Mouse (Mus musculus) Patski (cell line): ENCODE measurements around the gene Vars2. TPM values are rescaled to one million over a fixed set of nuclear protein-coding genes. Genes with fewer than 3 reads are reported as not detected.

Experiments used
- ATAC-seq: fragments of 100-300 bp; one replicate; pipeline ENCODE4 v1.8.0; 2021
- CTCF ChIA-PET: fragments of 350-600 bp; sonication (Branson Sonifier 250); formaldehyde crosslinking; loops from one replicate; lab custom pipeline; 2022; ENCODE audit warnings: inconsistent platforms; lab: Charles Lee
- POLR2A ChIA-PET: fragments of 350-600 bp; sonication (Branson Sonifier 250); formaldehyde crosslinking; loops from one replicate; lab custom pipeline; 2022; ENCODE audit warnings: antibody characterized with exemption, inconsistent platforms; lab: Charles Lee
- DNase-seq: peaks from one replicate; pipeline ENCODE4 v3.0.0-alpha.2; 2011; ENCODE audit warnings: low read depth, low spot score
- H3K27me3 ChIP-seq: fragments of 371-371 bp; one replicate; pipeline ENCODE4 v1.5.1; 2021
- CTCF ChIP-seq: fragments of 100-300 bp; IDR thresholded peaks from one replicate; pipeline ENCODE4 v1.5.1; 2021
- in situ Hi-C: fragments of 300-500 bp; cut with MboI; formaldehyde crosslinking; loops from 3 replicates; pipeline ENCODE4 v1.11.1; 2018; ENCODE audit warnings: low pct_unique_long_range_greater_than_20kb, mixed read lengths
- polyA plus RNA-seq: library from polyadenylated mRNA; unstranded; gene quantifications from one replicate; pipeline ENCODE4 v1.2.3, GENCODE M21; 2021

Gene Vars2
- polyA plus RNA-seq, 1 experiment from 2014 or later = 34.4 TPM

- POLR2A ChIA-PET = interaction anchor here (0.7 to 1.3 kb wide), 5 partner anchors 12 to 41 kb away, joined by 3 to 4 read pairs (median 3); partner anchors contain the start of gene Vars2
- no peaks in the 10 kb centered on the region for H3K27me3 ChIP-seq
- in situ Hi-C loops = no loop called here
- CTCF ChIA-PET = interaction anchor here (1.4 to 1.8 kb wide), 3 partner anchors 25 to 29 kb away, joined by 3 to 7 read pairs (median 4); no protein-coding TSS in a partner anchor
- ATAC-seq (no peak), DNase-seq (no peak)
- no peak for TF ChIP-seq CTCF
Observed at GRCm38 (mm10) chr17:35696691-35697090, 29.3 kb upstream of the Vars2 start.

- ATAC-seq = no peak
- no peak for TF ChIP-seq CTCF
- DNase-seq = no peak
- in situ Hi-C loops = no loop called here
- ChIA-PET POLR2A (no interaction called here), CTCF (interaction anchor here (0.6 to 2.0 kb wide), 4 partner anchors 13 to 42 kb away, joined by 3 to 6 read pairs (median 4); no protein-coding TSS in a partner anchor)
- no peaks in the 10 kb centered on the region for H3K27me3 ChIP-seq
Observed at GRCm38 (mm10) chr17:35695289-35695688, 27.9 kb upstream of the Vars2 start.

GRCm38 (mm10) chr17:35693906-35694305 is 26.5 kb upstream of the Vars2 start:
- TF ChIP-seq CTCF = no peak
- ChIA-PET CTCF (interaction anchor here (2.0 to 2.4 kb wide), 2 partner anchors 13 to 32 kb away, joined by 6 to 14 read pairs; no protein-coding TSS in a partner anchor), POLR2A (interaction anchor here (0.9 to 1.2 kb wide), 2 partner anchors 11 to 12 kb away, joined by 4 read pairs; no protein-coding TSS in a partner anchor)
- in situ Hi-C loops = no loop called here
- no peak for DNase-seq
- no peak for ATAC-seq
- no peaks in the 10 kb centered on the region for H3K27me3 ChIP-seq

DNA sequence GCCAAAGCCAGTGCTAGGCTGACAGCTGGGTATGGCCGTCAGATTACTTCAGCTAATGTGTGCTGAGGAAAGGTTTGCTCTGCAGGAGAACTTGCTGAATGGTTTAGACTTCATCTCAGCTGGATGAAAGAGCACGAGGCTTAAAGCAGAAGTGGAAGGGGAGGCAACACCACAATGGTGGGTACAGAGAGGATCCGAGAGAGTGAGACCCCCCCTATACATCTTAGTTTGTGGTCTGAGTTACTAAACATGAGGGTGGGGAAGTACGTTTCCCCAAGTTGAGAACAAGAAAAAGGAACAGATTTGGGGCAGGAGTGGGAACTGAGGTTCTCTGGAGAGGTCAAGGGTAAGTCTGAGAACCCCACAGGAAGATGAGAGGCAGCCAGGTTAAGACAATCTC is 25.0 kb upstream of the Vars2 start:
- no peak for TF ChIP-seq CTCF
- ATAC-seq (no peak), DNase-seq (no peak)
- ChIA-PET POLR2A (interaction anchor here (0.6 to 1.2 kb wide), 4 partner anchors 9 to 313 kb away, joined by 3 to 7 read pairs (median 4); no protein-coding TSS in a partner anchor), CTCF (interaction anchor here (1.1 to 2.4 kb wide), 2 partner anchors 12 to 45 kb away, joined by 3 to 14 read pairs; no protein-coding TSS in a partner anchor)
- in situ Hi-C loops = no loop called here
- no peaks in the 10 kb centered on the region for H3K27me3 ChIP-seq

DNA sequence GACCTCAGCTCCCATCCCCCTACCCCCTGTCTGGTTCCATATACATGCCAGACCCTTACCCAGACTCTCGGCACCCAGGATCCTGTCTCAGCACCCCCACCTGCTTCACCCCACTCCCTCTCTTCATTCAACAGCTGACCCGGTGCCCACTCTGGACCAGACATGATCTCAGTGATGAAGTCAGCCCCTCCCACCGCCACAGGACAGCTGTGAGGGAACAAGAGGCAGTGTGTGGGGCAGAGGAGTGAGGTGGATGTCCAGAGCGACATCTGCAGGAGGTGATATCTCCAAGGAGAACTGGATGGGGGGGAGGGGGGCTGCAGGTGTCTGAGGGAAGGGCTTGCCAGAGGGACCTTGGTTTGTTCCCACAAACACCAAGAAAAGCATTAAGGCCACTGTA is 24.4 kb upstream of the Vars2 start:
- no peaks in the 10 kb centered on the region for H3K27me3 ChIP-seq
- no peak for DNase-seq
- in situ Hi-C loops = no loop called here
- POLR2A ChIA-PET = interaction anchor here (0.6 to 1.5 kb wide), 2 partner anchors 10 to 24 kb away, joined by 3 read pairs; no protein-coding TSS in a partner anchor
- no peak for TF ChIP-seq CTCF
- CTCF ChIA-PET = interaction anchor here (1.1 to 2.4 kb wide), 2 partner anchors 11 to 45 kb away, joined by 3 to 14 read pairs; no protein-coding TSS in a partner anchor
- ATAC-seq = no peak

DNA sequence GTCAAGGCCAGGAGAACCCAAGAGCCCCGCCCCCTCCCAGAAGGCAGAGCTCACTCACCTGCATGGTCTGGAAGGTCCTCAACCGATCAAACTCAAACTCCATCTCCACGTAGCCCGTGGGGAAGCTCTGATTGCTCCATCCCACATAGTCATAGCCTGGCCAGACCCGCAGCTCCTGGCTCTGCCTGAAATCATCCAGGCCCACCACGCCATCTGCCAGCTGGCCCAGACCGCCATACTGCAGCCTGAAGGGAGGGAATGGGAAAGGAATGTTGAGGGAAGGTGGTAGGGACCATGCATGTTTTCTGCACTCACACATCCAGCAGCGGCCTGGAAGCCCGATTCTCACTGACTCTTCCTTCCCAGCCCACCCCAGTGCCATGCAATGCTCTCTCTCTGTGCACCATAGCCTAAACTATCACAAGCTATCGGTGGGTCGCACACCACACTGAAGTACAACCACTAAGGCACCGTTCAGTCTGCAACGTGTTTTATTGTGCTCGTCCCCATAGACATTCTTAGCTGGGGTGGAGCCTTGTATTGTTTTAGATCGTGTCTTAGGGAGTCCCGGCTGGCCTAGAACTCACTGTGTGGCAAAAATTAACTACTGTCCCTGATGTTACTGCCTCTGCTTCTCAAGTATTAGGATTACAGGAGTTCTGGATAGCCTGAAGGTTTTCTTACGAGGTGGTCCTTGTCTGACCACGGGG is 22.7 kb upstream of the Vars2 start:
- in situ Hi-C loops = no loop called here
- no peak for ATAC-seq
- ChIA-PET CTCF (interaction anchor here (1.3 kb wide), 2 partner anchors 8 to 47 kb away, joined by 3 to 5 read pairs; no protein-coding TSS in a partner anchor), POLR2A (interaction anchor here (1.1 kb wide), 1 partner anchor 10 kb away, joined by 4 read pairs; no protein-coding TSS in a partner anchor)
- H3K27me3 ChIP-seq = no peaks in the 10 kb centered on the region
- TF ChIP-seq CTCF = no peak
- no peak for DNase-seq

DNA sequence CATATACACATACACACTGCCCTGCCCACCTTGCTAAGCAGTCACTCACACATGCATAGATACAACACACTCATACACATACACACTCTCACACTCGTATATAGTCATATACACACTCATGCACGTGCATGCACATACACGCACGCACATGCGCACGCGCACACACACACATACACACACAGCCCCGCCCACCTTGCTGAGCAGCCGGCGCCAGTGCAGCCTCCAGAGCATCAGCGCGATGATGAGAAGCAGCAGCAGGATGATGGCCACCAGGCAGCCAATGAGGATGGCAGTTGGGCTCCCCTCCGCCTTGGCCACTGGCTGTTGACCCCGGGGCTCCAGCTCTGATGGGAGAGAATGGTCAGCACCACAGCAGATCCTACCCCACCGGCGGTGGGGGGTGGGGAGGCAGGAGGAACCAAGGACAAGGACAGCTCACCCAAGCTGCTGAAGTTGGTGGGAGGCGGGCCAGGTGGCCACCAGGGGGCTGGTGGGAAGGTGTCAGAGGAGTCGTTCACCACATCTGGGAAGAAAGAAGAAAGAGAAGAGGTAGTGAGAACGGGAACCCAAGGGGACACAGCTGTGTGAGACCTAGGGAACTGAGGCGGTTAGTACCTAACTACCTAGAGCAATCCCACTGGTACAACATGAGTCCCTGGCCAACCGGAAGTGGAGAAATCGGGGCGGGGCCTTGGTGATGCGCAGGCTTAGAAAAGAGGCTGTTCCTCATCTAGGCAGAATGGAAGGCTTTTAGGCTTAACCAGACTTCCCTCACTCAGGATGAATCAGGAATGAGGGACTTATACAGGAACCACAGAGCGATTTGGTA is 21.2 kb upstream of the Vars2 start:
- DNase-seq (no peak), ATAC-seq (no peak)
- in situ Hi-C loops = no loop called here
- ChIA-PET POLR2A (no interaction called here), CTCF (no interaction called here)
- TF ChIP-seq CTCF = no peak
- H3K27me3 ChIP-seq = no peaks in the 10 kb centered on the region

DNA sequence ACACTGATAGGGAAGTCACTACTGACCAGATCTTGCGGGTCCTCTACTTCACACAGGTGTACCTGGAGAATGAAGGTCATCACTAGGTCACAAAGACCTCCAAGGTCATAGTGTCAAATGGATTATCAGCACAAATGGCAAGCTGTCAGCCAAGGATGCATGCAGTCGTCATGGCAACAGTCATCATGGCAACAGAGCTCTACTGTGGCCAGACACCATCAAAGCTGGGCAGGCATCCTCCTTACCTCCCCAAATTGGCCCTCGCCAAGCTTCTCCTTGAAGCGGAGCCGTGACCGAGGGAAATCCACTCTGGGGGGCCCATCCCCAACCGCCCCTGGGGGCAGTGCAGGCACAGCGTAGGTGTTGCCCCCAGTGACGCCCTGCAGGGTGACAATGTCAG is 17.7 kb upstream of the Vars2 start:
- ChIA-PET POLR2A (interaction anchor here (1.0 to 1.2 kb wide), 2 partner anchors 12 to 17 kb away, joined by 3 to 4 read pairs; partner anchors contain the start of gene Vars2), CTCF (interaction anchor here (1.4 kb wide), 2 partner anchors 13 to 15 kb away, joined by 3 read pairs; no protein-coding TSS in a partner anchor)
- no peaks in the 10 kb centered on the region for H3K27me3 ChIP-seq
- in situ Hi-C loops = no loop called here
- ATAC-seq = no peak
- no peak for DNase-seq
- TF ChIP-seq CTCF = no peak

GRCm38 (mm10) chr17:35681986-35682385 is 14.6 kb upstream of the Vars2 start:
- no peak for TF ChIP-seq CTCF
- H3K27me3 ChIP-seq = no peaks in the 10 kb centered on the region
- POLR2A ChIA-PET = interaction anchor here (1.3 to 1.6 kb wide), 2 partner anchors 11 to 16 kb away, joined by 4 read pairs; no protein-coding TSS in a partner anchor
- ATAC-seq (no peak), DNase-seq (no peak)
- in situ Hi-C loops = no loop called here
- CTCF ChIA-PET = interaction anchor here (0.7 to 3.4 kb wide), 7 partner anchors 9 to 55 kb away, joined by 3 to 14 read pairs (median 4); no protein-coding TSS in a partner anchor

DNA sequence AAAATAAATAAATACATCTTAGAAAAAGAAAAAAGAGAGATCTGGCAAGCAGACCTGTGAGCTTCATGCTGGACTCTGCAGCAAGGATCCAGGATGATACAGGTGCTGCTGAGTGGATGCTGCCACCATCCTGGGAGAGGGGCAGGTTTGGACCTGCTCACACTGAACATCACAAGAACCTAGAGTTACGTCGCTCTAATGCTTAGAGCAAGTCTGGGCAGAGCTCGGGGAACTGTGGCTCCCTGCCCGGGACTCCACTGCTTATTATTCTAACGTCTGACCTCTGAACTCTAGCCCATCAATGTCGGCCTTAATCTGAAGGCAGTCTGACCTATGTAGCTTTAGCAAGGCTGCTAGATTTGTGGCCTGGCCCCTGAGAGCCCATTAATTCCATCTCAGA is 13.2 kb upstream of the Vars2 start:
- H3K27me3 ChIP-seq = no peaks in the 10 kb centered on the region
- ATAC-seq = no peak
- TF ChIP-seq CTCF = no peak
- in situ Hi-C loops = no loop called here
- no peak for DNase-seq
- POLR2A ChIA-PET = interaction anchor here (0.6 to 1.6 kb wide), 4 partner anchors 10 to 17 kb away, joined by 3 to 4 read pairs (median 4); no protein-coding TSS in a partner anchor
- CTCF ChIA-PET = interaction anchor here (1.3 to 3.4 kb wide), 3 partner anchors 12 to 45 kb away, joined by 5 to 14 read pairs (median 6); no protein-coding TSS in a partner anchor
